Mouse (Mus musculus) bone marrow macrophage, adult 2 months (primary cell): ENCODE measurements around the gene Lhfpl2.

Experiments
- CTCF ChIP-seq: IDR thresholded peaks from 2 replicates; pipeline ENCODE4 v1.5.1; 2012; ENCODE audit warnings: low read depth, mild to moderate bottlenecking, low read length, moderate library complexity
- POLR2A ChIP-seq: IDR thresholded peaks from 2 replicates; pipeline ENCODE4 v1.6.1; 2012; ENCODE audit warnings: mild to moderate bottlenecking, low read depth, low read length, borderline replicate concordance

- TF ChIP-seq POLR2A (no peak), CTCF (no peak)
Observed at GRCm38 (mm10) chr13:94050036-94050435, 7.6 kb upstream of the Lhfpl2 start.
